Mouse (Mus musculus) heart, adult 2 months (tissue): ENCODE data around the gene Tlr9. TPM values are rescaled to one million over a fixed set of nuclear protein-coding genes. Genes with fewer than 3 reads are reported as not detected.

Experiments
- DNase-seq, 2 experiments: peaks; one replicate each; pipeline ENCODE4 v3.0.0; 2021
- H3K27ac ChIP-seq: fragments of 200-600 bp; 2 replicates; pipeline ENCODE4 v1.8.1; 2022
- H3K27me3 ChIP-seq: fragments of 200-500 bp; 2 replicates; pipeline ENCODE4 v1.6.1; 2012; ENCODE audit warnings: mild to moderate bottlenecking, low read length, inconsistent platforms, mixed read lengths; ENCODE audit not compliant: control insufficient read depth, insufficient read depth
- H3K36me3 ChIP-seq: fragments of 200-500 bp; 2 replicates; pipeline ENCODE4 v1.6.1; 2012; ENCODE audit warnings: low read length, inconsistent platforms; ENCODE audit not compliant: control insufficient read depth, insufficient read depth
- H3K4me1 ChIP-seq: fragments of 200-500 bp; 2 replicates; pipeline ENCODE4 v1.6.1; 2011; ENCODE audit warnings: low read length; ENCODE audit not compliant: control insufficient read depth, insufficient read depth
- H3K4me3 ChIP-seq: fragments of 200-600 bp; 2 replicates; pipeline ENCODE4 v1.8.1; 2022
- H3K79me2 ChIP-seq: fragments of 200-500 bp; replicated peaks from 2 replicates; pipeline ENCODE4 v1.6.1; 2012; ENCODE audit warnings: mild to moderate bottlenecking, inconsistent platforms, low read length, moderate library complexity, mixed read lengths; ENCODE audit not compliant: control insufficient read depth, insufficient read depth
- H3K9ac ChIP-seq: fragments of 200-500 bp; 2 replicates; pipeline ENCODE4 v1.6.1; 2012; ENCODE audit warnings: low read depth, mild to moderate bottlenecking, control low read depth, inconsistent platforms, low read length, mixed read lengths
- CTCF ChIP-seq: fragments of 200-600 bp; IDR thresholded peaks from 2 replicates; pipeline ENCODE4 v1.8.1; 2022; ENCODE audit warnings: antibody characterized with exemption, mild to moderate bottlenecking, moderate library complexity
- EP300 ChIP-seq: fragments of 200-500 bp; IDR thresholded peaks from 2 replicates; pipeline ENCODE4 v1.6.1; 2011; ENCODE audit warnings: low read depth, low read length, control low read depth; ENCODE audit not compliant: insufficient read depth
- POLR2A ChIP-seq: fragments of 200-500 bp; IDR thresholded peaks from 2 replicates; pipeline ENCODE4 v1.6.1; 2011; ENCODE audit warnings: mild to moderate bottlenecking, low read depth, low read length, control low read depth; ENCODE audit not compliant: insufficient read depth
- WGBS: fragments of 180-500 bp; shearing (Covaris S2); methylation state at CpG from one replicate; pipeline ENCODE4 v1.1.7; 2018; 5-methylcytosine and 5-hydroxymethylcytosine counted together
- intact Hi-C: fragments of 180-260 bp; cut with DNase I; formaldehyde crosslinking; loops from one replicate; pipeline ENCODE4 v1.15.1; 2025
- polyA plus RNA-seq: library from polyadenylated mRNA; depleted of rRNA; stranded (reverse); fragments of >200 nt; gene quantifications from 2 replicates; pipeline ENCODE4 v1.2.3, GENCODE M21; 2012
- total RNA-seq, 2 experiments: library from RNA; stranded (reverse); gene quantifications; 2 replicates each; pipeline ENCODE4 v1.2.3; 2021

Tlr9 gene
- total and polyA plus RNA-seq, 3 experiments = 0.39 to 1.9 (median 0.47) TPM

GRCm38 (mm10) chr9:106212594-106212981, 9.8 kb upstream of the Tlr9 start:
- Histone ChIP-seq H3K4me3 (no peak overlapping the region), H3K27me3 (no peaks in the 10 kb centered on the region), H3K4me1 (peaks cover 3% of the 10 kb centered on the region; the same call in 1 of the 2 replicates), H3K79me2 (no peaks in the 10 kb centered on the region; the same call in 1 of the 2 replicates), H3K9ac (no peak overlapping the region), H3K36me3 (no peaks in the 10 kb centered on the region), H3K27ac (no peak overlapping the region)
- 82% methylated on average over 12 of the region's 12 CpGs for WGBS
- no peak for DNase-seq
- intact Hi-C loops = loop anchor here (5.0 kb wide), 4 partner anchors 40 to 90 kb away; partner anchors contain the start of genes Glyctk and Wdr82
- TF ChIP-seq POLR2A = no peak
- no peak for TF ChIP-seq CTCF
- no peak for TF ChIP-seq EP300

GRCm38 (mm10) chr9:106215341-106216125, 6.9 kb upstream of the Tlr9 start:
- Histone ChIP-seq H3K4me3 (no peak overlapping the region), H3K9ac (no peak overlapping the region), H3K4me1 (peaks cover 3% of the 10 kb centered on the region; the same call in 1 of the 2 replicates), H3K27ac (no peak overlapping the region), H3K27me3 (no peaks in the 10 kb centered on the region), H3K36me3 (no peaks in the 10 kb centered on the region), H3K79me2 (no peaks in the 10 kb centered on the region)
- intact Hi-C loops = no loop called here
- WGBS = 82% methylated on average over 6 of the region's 6 CpGs
- no peak for DNase-seq
- no peak for TF ChIP-seq POLR2A
- no peak for TF ChIP-seq EP300
- peak; percentile 53 for TF ChIP-seq CTCF

GRCm38 (mm10) chr9:106216971-106217370, 5.4 kb upstream of the Tlr9 start:
- H3K27ac ChIP-seq = no peak overlapping the region
- no peak for DNase-seq
- H3K4me3 ChIP-seq = no peak overlapping the region
- H3K79me2 ChIP-seq = no peaks in the 10 kb centered on the region
- intact Hi-C loops = no loop called here
- no peaks in the 10 kb centered on the region for H3K4me1 ChIP-seq
- H3K27me3 ChIP-seq = no peaks in the 10 kb centered on the region
- TF ChIP-seq POLR2A (no peak), CTCF (no peak), EP300 (no peak)
- no peak overlapping the region for H3K9ac ChIP-seq
- H3K36me3 ChIP-seq = no peaks in the 10 kb centered on the region
- WGBS = 84% methylated on average over 7 of the region's 7 CpGs

- intact Hi-C loops = no loop called here
- H3K9ac ChIP-seq = no peak overlapping the region
- WGBS = 72% methylated on average over 8 of the region's 8 CpGs
Measured at GRCm38 (mm10) chr9:106220894-106221523, 1.4 kb upstream of the Tlr9 start.

GRCm38 (mm10) chr9:106222994-106223393, 596 bp downstream of the Tlr9 start:
- Histone ChIP-seq H3K27ac (no peak overlapping the region), H3K27me3 (no peaks in the 10 kb centered on the region), H3K36me3 (no peaks in the 10 kb centered on the region), H3K4me3 (no peak overlapping the region), H3K9ac (no peak overlapping the region), H3K79me2 (no peaks in the 10 kb centered on the region), H3K4me1 (peaks cover 7% of the 10 kb centered on the region)
- intact Hi-C loops = no loop called here
- 73% methylated on average over 4 of the region's 4 CpGs for WGBS
- DNase-seq = no peak
- TF ChIP-seq EP300 = no peak
- TF ChIP-seq POLR2A = no peak
- no peak for TF ChIP-seq CTCF

More at GRCm38 (mm10) chr9:106220894-106221523, 1.4 kb upstream of the Tlr9 start:
- Histone ChIP-seq H3K27ac (no peak overlapping the region), H3K4me1 (peaks cover 4% of the 10 kb centered on the region), H3K79me2 (no peaks in the 10 kb centered on the region), H3K4me3 (no peak overlapping the region), H3K27me3 (no peaks in the 10 kb centered on the region), H3K36me3 (no peaks in the 10 kb centered on the region)
- TF ChIP-seq POLR2A = no peak
- no peak for DNase-seq
